Mouse (Mus musculus): ENCODE measurements around the gene Ptcd3. TPM values are rescaled to one million over a fixed set of nuclear protein-coding genes. Genes with fewer than 3 reads are reported as not detected.
A peak's percentile ranks its signal among the peaks of the same experiment; 100 is the strongest.
"Not testable (repeated sequence)": the region's sequence is repeated elsewhere in the genome, so short reads cannot be mapped to it uniquely, and the experiment has no call there.

Ptcd3 gene
- polyA plus RNA-seq, 1 experiment from 2014 or later, result 78.4 TPM

GRCm38 (mm10) chr6:71867751-71868150 is 40.8 kb downstream of the Ptcd3 start:
- 85% methylated on average over 2 of the region's 2 CpGs for WGBS
- Histone ChIP-seq H3K27me3 (replicated peaks) (no peaks in the 10 kb centered on the region), H3K4me2 (no peak overlapping the region), H3K27ac (replicated peaks) (no peak overlapping the region), H3K4me1 (no peaks in the 10 kb centered on the region), H3K9me3 (replicated peaks) (no peaks in the 10 kb centered on the region), H3K9ac (replicated peaks) (no peak overlapping the region), H3K36me3 (peaks cover 78% of the 10 kb centered on the region), H3K4me3 (replicated peaks) (no peak overlapping the region)
- ATAC-seq (ENCODE audit: low FRiP score), result no peak

GRCm38 (mm10) chr6:71846906-71847305 is 61.6 kb downstream of the Ptcd3 start:
- ATAC-seq (ENCODE audit: low FRiP score); H3K9ac ChIP-seq (replicated peaks); H3K9me3 ChIP-seq (replicated peaks); H3K27me3 ChIP-seq (replicated peaks); H3K4me2 ChIP-seq; H3K4me1 ChIP-seq; H3K4me3 ChIP-seq (replicated peaks); H3K27ac ChIP-seq (replicated peaks): not testable (repeated sequence)
- WGBS, result 94% methylated on average over 6 of the region's 6 CpGs
- H3K36me3 ChIP-seq, result peaks cover 30% of the 10 kb centered on the region

- Histone ChIP-seq H3K27me3 (replicated peaks) (no peaks in the 10 kb centered on the region), H3K27ac (replicated peaks) (no peak overlapping the region), H3K36me3 (peaks cover 11% of the 10 kb centered on the region), H3K4me3 (replicated peaks) (no peak overlapping the region), H3K4me2 (no peak overlapping the region), H3K9me3 (replicated peaks) (no peaks in the 10 kb centered on the region), H3K4me1 (no peaks in the 10 kb centered on the region), H3K9ac (replicated peaks) (no peak overlapping the region)
- no peak for ATAC-seq (ENCODE audit: low FRiP score)
- whole genome bisulfite sequencing, result 98% methylated on average over 1 of the region's 1 CpGs
Measured at GRCm38 (mm10) chr6:71840597-71841290, 67.8 kb downstream of the Ptcd3 start.

GRCm38 (mm10) chr6:71839815-71840214 is 68.7 kb downstream of the Ptcd3 start:
- Histone ChIP-seq H3K4me3 (replicated peaks) (no peak overlapping the region), H3K4me2 (no peak overlapping the region), H3K27ac (replicated peaks) (no peak overlapping the region), H3K36me3 (peaks cover 13% of the 10 kb centered on the region), H3K4me1 (no peaks in the 10 kb centered on the region), H3K27me3 (replicated peaks) (no peaks in the 10 kb centered on the region), H3K9me3 (replicated peaks) (no peaks in the 10 kb centered on the region), H3K9ac (replicated peaks) (no peak overlapping the region)
- ATAC-seq (ENCODE audit: low FRiP score), result no peak

GRCm38 (mm10) chr6:71836811-71837210 is 71.7 kb downstream of the Ptcd3 start:
- Histone ChIP-seq H3K4me2 (no peak overlapping the region), H3K9me3 (replicated peaks) (no peaks in the 10 kb centered on the region), H3K4me3 (replicated peaks) (no peak overlapping the region), H3K9ac (replicated peaks) (no peak overlapping the region), H3K36me3 (peaks cover 14% of the 10 kb centered on the region), H3K27ac (replicated peaks) (no peak overlapping the region), H3K4me1 (peaks cover 12% of the 10 kb centered on the region), H3K27me3 (replicated peaks) (no peaks in the 10 kb centered on the region)
- ATAC-seq (ENCODE audit: low FRiP score), result no peak
- 87% methylated on average over 2 of the region's 2 CpGs for WGBS

- Histone ChIP-seq H3K4me2 (peak overlapping the region; percentile 77), H3K9ac (replicated peaks) (peak overlapping the region; percentile 85), H3K9me3 (replicated peaks) (no peaks in the 10 kb centered on the region), H3K4me3 (replicated peaks) (peak overlapping the region; percentile 99), H3K27ac (replicated peaks) (peak overlapping the region; percentile 97), H3K36me3 (peaks cover 12% of the 10 kb centered on the region), H3K4me1 (peaks cover 18% of the 10 kb centered on the region), H3K27me3 (replicated peaks) (no peaks in the 10 kb centered on the region; the same call in 1 of the 2 replicates)
- under 1% methylated on average over 21 of the region's 21 CpGs for WGBS
- ATAC-seq (ENCODE audit: low FRiP score), result peak; percentile 99
Measured at GRCm38 (mm10) chr6:71831581-71831960, 77.0 kb downstream of the Ptcd3 start.

- H3K36me3 ChIP-seq, result peaks cover 9% of the 10 kb centered on the region
- H3K27me3 ChIP-seq (replicated peaks), result no peaks in the 10 kb centered on the region; the same call in 1 of the 2 replicates
- ATAC-seq (ENCODE audit: low FRiP score), result peak; percentile 99
- peaks cover 18% of the 10 kb centered on the region for H3K4me1 ChIP-seq
- peak within 1 kb of the TSS; percentile 77 for H3K4me2 ChIP-seq
- peak within 1 kb of the TSS; percentile 97 for H3K27ac ChIP-seq (replicated peaks)
- no peaks in the 10 kb centered on the region for H3K9me3 ChIP-seq (replicated peaks)
- peak within 1 kb of the TSS; percentile 99 for H3K4me3 ChIP-seq (replicated peaks)
- WGBS, result under 1% methylated on average over 64 of the region's 64 CpGs
- peak within 1 kb of the TSS; percentile 85 for H3K9ac ChIP-seq (replicated peaks)
Measured at GRCm38 (mm10) chr6:71830690-71831580, 77.6 kb downstream of the Ptcd3 start, which contains the start of gene Immt. Gene Immt (plus strand): TSS chr6:71831331.

Other genes with a start within 250 kb of the Ptcd3 start
- 255 and 285 TPM in 2 replicates for gene Reep1, start 201.2 kb downstream of the Ptcd3 start, polyA plus RNA-seq (2015; fragmentation: Nextera tagmentation; extraction: Ambion mirVana)
- 46.8 and 52.4 TPM in 2 replicates for gene Mrpl35, start 81.8 kb downstream of the Ptcd3 start, polyA plus RNA-seq (2015; fragmentation: Nextera tagmentation; extraction: Ambion mirVana)
- 160 and 173 TPM in 2 replicates for gene Immt, start 77.4 kb downstream of the Ptcd3 start, polyA plus RNA-seq (2015; fragmentation: Nextera tagmentation; extraction: Ambion mirVana)
- 18.9 and 23.1 TPM in 2 replicates for gene Polr1a, start 303 bp upstream of the Ptcd3 start, polyA plus RNA-seq (2015; fragmentation: Nextera tagmentation; extraction: Ambion mirVana)
- 69.1 and 76.0 TPM in 2 replicates for gene St3gal5, start 188.8 kb upstream of the Ptcd3 start, polyA plus RNA-seq (2015; fragmentation: Nextera tagmentation; extraction: Ambion mirVana)